Mouse (Mus musculus): ENCODE measurements around the gene Olfr1220.

Gene Olfr1220

GRCm38 (mm10) chr2:89106735-89107134, at the start of gene Olfr1220:
Olfr1220 (minus strand) TSS chr2:89106835.
- DNase-seq (ENCODE audit: low read depth, low spot score) = no peak

- no peak for DNase-seq (ENCODE audit: low read depth, low spot score)
Observed at GRCm38 (mm10) chr2:89151460-89151859, 44.8 kb upstream of the Olfr1220 start, which contains the start of gene Olfr1223. Olfr1223 (minus strand) TSS chr2:89151560.

GRCm38 (mm10) chr2:89132954-89133353, 26.3 kb upstream of the Olfr1220 start, which contains the start of gene Olfr1222:
Olfr1222 (minus strand) TSS chr2:89133054.
- DNase-seq (ENCODE audit: low read depth, low spot score) = no peak

- no peak for DNase-seq (ENCODE audit: low read depth, low spot score)
Observed at GRCm38 (mm10) chr2:89117183-89117582, 10.5 kb upstream of the Olfr1220 start, which contains the start of gene Olfr1221. Olfr1221 (minus strand) TSS chr2:89117283.

GRCm38 (mm10) chr2:89105651-89106050, 984 bp downstream of the Olfr1220 start:
- no peak for DNase-seq (ENCODE audit: low read depth, low spot score)

- no peak for DNase-seq (ENCODE audit: low read depth, low spot score)
Observed at GRCm38 (mm10) chr2:89093848-89094247, 12.8 kb downstream of the Olfr1220 start.

- no peak for DNase-seq (ENCODE audit: low read depth, low spot score)
Observed at GRCm38 (mm10) chr2:89083413-89083812, 23.2 kb downstream of the Olfr1220 start, which contains the start of gene Olfr1219. Olfr1219 (minus strand) TSS chr2:89083513.

GRCm38 (mm10) chr2:89081487-89081886, 25.1 kb downstream of the Olfr1220 start:
- DNase-seq (ENCODE audit: low read depth, low spot score) = no peak

GRCm38 (mm10) chr2:89061087-89061486, 45.5 kb downstream of the Olfr1220 start, which contains the start of gene Olfr1218:
Olfr1218 (minus strand) TSS chr2:89061187.
- DNase-seq (ENCODE audit: low read depth, low spot score) = no peak
